Mouse (Mus musculus) neural tube, embryonic 12.5 days (tissue): ENCODE measurements around the gene Gtf2f1. TPM values are rescaled to one million over a fixed set of nuclear protein-coding genes. Genes with fewer than 3 reads are reported as not detected.

Experiments
- ATAC-seq: fragments of 200-750 bp; cut with Nextera tagmentation; 2 replicates; pipeline ENCODE4 v1.8.0; 2017; ENCODE audit warnings: low read depth, mild to moderate bottlenecking, moderate TSS enrichment, moderate library complexity; ENCODE audit not compliant: low FRiP score
- H3K27ac ChIP-seq: fragments of 300-500 bp; sonication (generic); 2 replicates; pipeline ENCODE4 v1.5.1; 2016
- H3K27me3 ChIP-seq: fragments of 300-500 bp; sonication (generic); replicated peaks from 2 replicates; pipeline ENCODE4 v1.6.1; 2016; ENCODE audit warnings: mild to moderate bottlenecking
- H3K36me3 ChIP-seq: fragments of 300-500 bp; sonication (generic); 2 replicates; pipeline ENCODE4 v1.6.1; 2016; ENCODE audit warnings: mild to moderate bottlenecking
- H3K4me1 ChIP-seq: fragments of 300-500 bp; sonication (generic); 2 replicates; pipeline ENCODE4 v1.6.1; 2016
- H3K4me2 ChIP-seq: fragments of 300-500 bp; sonication (generic); replicated peaks from 2 replicates; pipeline ENCODE4 v1.6.1; 2016; ENCODE audit warnings: mild to moderate bottlenecking
- H3K4me3 ChIP-seq: fragments of 300-500 bp; sonication (generic); 2 replicates; pipeline ENCODE4 v1.5.1; 2016
- H3K9ac ChIP-seq: fragments of 300-500 bp; sonication (generic); 2 replicates; pipeline ENCODE4 v1.6.1; 2016; ENCODE audit warnings: mild to moderate bottlenecking
- H3K9me3 ChIP-seq: fragments of 300-500 bp; sonication (generic); 2 replicates; pipeline ENCODE4 v1.6.1; 2016; ENCODE audit warnings: mild to moderate bottlenecking
- WGBS: fragments of 180-500 bp; shearing (Covaris S2); methylation state at CpG from one replicate; pipeline ENCODE4 v1.1.7; 2016; 5-methylcytosine and 5-hydroxymethylcytosine counted together
- polyA plus RNA-seq: library from polyadenylated mRNA; unstranded; fragments of >200 nt; fragmentation: Nextera tagmentation; extraction: Ambion mirVana; gene quantifications from 2 replicates; pipeline ENCODE4 v1.2.1, GENCODE M21; 2016

The Gtf2f1 gene
- polyA plus RNA-seq, 1 experiment from 2014 or later: 76.7 TPM

DNA sequence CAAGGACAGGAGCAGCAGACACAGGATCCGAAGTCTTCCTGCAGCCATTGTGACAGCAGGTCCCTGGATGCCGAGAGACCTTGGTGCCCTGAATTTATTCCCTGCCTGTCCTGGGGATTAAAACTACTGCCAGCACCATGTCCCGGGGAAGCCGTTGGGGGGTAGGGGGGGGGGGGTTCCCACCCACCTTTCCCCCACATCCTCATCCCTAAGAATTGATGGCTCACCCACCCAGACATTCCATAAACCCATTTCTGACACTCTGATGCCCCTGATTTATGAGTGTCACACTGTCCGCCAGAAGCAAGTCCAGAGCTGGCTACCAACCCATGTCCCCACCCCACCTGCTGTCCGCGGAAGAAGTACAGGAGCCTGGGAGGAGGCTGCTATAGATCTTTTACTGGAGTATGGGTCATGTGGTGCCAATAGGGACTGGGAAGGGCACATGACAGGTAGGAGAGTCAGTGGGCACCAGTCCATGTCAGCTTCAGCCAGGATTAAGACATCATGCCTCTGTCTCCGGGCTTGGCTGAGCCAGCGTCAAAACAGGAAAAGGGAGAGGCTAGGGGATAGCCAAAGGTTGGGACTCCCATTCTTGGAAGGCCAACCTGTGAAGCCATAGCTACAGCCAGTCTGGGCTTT lies 11.0 kb downstream of the Gtf2f1 start, which contains the start of gene Pspn:
TSS of gene Pspn (minus strand) at position 51 of the 642 bp plus-strand sequence.
- H3K4me3 ChIP-seq: no peak within 1 kb of the TSS
- H3K27ac ChIP-seq: no peak within 1 kb of the TSS
- H3K9ac ChIP-seq: no peak within 1 kb of the TSS
- no peaks in the 10 kb centered on the region for H3K27me3 ChIP-seq
- WGBS: 86% methylated on average over 9 of the region's 9 CpGs
- peaks cover 10% of the 10 kb centered on the region for H3K4me1 ChIP-seq
- peaks cover 53% of the 10 kb centered on the region for H3K36me3 ChIP-seq
- H3K4me2 ChIP-seq: no peak within 1 kb of the TSS
- no peaks in the 10 kb centered on the region for H3K9me3 ChIP-seq
- no peak for ATAC-seq

DNA sequence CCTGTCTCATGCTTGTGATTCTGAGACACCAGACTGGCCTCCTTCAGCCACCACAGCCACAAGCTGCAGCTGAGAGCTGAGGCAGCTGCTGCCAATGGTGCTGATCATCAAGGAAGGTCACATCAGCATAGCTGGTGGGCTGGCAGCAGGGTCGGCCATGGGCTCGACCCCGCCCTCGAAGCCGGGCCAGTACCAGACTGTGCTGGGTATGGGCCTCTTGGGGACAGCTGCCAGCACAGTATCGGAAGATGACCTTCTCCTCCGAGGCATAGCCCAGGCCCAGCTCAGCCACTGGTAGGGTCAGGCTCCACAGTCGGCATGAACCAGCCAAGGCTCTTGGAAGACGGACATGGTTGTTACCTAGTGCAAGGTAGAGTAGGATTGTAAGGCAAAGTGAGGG lies 11.7 kb downstream of the Gtf2f1 start:
- peaks cover 10% of the 10 kb centered on the region for H3K4me1 ChIP-seq
- WGBS: 94% methylated on average over 9 of the region's 9 CpGs
- H3K4me3 ChIP-seq: no peak overlapping the region
- no peaks in the 10 kb centered on the region for H3K27me3 ChIP-seq
- H3K36me3 ChIP-seq: peaks cover 54% of the 10 kb centered on the region
- H3K9ac ChIP-seq: no peak overlapping the region
- no peak for ATAC-seq
- no peak overlapping the region for H3K27ac ChIP-seq
- H3K9me3 ChIP-seq: no peaks in the 10 kb centered on the region
- no peak overlapping the region for H3K4me2 ChIP-seq

- peaks cover 55% of the 10 kb centered on the region for H3K36me3 ChIP-seq
- no peaks in the 10 kb centered on the region for H3K27me3 ChIP-seq
- under 1% methylated on average over 38 of the region's 38 CpGs for WGBS
- peak within 1 kb of the TSS; percentile 61 for H3K9ac ChIP-seq
- H3K4me3 ChIP-seq: peak within 1 kb of the TSS; percentile 63
- H3K4me2 ChIP-seq: peak within 1 kb of the TSS; percentile 74
- peaks cover 10% of the 10 kb centered on the region for H3K4me1 ChIP-seq
- H3K9me3 ChIP-seq: no peaks in the 10 kb centered on the region
- peak; percentile 99 for ATAC-seq
- 0 out of 2 replicates have a peak within 1 kb of the TSS, but pooled peaks have one; percentile 7 for H3K27ac ChIP-seq
Observed at GRCm38 (mm10) chr17:56997029-56997667, 13.9 kb downstream of the Gtf2f1 start, which contains the start of gene Alkbh7. Gene Alkbh7 (plus strand): TSS chr17:56997339.

DNA sequence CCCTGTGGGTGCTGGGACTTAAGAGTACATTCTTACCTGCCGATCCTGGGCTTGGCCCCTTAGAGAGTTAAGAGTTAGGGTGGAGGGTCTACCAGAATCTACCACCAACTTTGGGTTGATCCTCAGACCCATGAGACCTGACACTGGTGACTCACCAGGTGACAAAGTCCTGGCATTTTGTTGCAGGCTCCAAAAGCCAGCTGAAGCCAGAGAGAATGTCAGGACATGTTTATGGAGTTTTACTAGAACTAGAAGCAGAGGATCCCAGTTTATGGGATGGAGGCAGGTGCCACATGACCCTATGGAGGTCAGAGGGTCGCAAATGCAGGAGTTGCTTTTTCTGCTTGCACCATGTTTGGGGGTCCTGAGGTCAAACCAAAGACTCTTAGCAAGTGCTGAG lies 14.6 kb downstream of the Gtf2f1 start:
- no peak for ATAC-seq
- Histone ChIP-seq H3K36me3 (peaks cover 53% of the 10 kb centered on the region), H3K9ac (no peak overlapping the region), H3K27ac (no peak overlapping the region), H3K27me3 (no peaks in the 10 kb centered on the region), H3K4me3 (no peak overlapping the region), H3K9me3 (no peaks in the 10 kb centered on the region), H3K4me1 (peaks cover 10% of the 10 kb centered on the region), H3K4me2 (peak overlapping the region; percentile 74)
- 74% methylated on average over 2 of the region's 2 CpGs for WGBS

DNA sequence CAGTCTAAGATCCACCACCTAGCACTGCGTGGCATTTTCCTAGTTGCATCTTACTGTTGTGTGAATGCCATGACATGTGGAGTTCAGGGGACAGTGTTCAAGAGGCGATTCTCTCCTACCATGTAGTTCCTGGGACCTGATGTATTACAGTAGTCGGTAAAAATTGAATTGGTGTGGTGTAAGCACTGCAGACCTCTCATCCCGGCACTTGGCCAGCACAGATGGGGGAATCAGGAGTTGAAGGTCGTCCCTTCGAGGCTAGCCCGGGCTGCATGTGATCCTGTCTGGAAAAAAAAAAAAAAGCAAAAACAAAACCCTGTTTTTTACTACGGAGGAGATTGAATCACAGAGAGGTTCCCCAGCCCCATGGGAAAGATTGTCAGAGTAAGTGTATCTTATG lies 16.0 kb downstream of the Gtf2f1 start:
- no peak overlapping the region for H3K4me3 ChIP-seq
- H3K4me2 ChIP-seq: no peak overlapping the region
- no peak for ATAC-seq
- H3K4me1 ChIP-seq: peaks cover 17% of the 10 kb centered on the region
- no peaks in the 10 kb centered on the region for H3K27me3 ChIP-seq
- WGBS: 90% methylated on average over 8 of the region's 8 CpGs
- H3K27ac ChIP-seq: no peak overlapping the region
- H3K9me3 ChIP-seq: no peaks in the 10 kb centered on the region
- no peak overlapping the region for H3K9ac ChIP-seq
- H3K36me3 ChIP-seq: peaks cover 50% of the 10 kb centered on the region

DNA sequence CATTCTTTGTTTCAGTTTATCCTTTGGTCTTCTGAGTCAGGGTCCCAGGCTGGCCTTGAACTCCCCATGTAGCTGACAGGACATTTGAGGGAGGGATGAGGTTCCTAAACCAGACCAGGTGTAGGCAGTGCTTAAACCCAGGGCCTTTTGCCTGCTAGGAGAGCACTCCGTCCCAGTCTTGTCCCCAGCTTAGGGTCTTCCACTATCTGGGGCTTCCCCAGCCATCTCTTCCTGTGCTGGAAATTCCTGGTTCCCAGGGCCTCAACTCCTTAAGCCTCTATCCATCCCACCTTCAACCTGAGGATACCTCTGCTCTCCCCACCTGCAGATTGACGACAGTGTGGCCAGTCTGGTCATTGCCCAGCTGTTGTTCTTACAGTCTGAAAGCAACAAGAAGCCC lies 20.1 kb downstream of the Gtf2f1 start:
- peak overlapping the region; percentile 75 for H3K9ac ChIP-seq
- ATAC-seq: no peak
- peaks cover 7% of the 10 kb centered on the region for H3K4me1 ChIP-seq
- H3K4me2 ChIP-seq: peak overlapping the region; percentile 71
- no peaks in the 10 kb centered on the region for H3K27me3 ChIP-seq
- no peaks in the 10 kb centered on the region for H3K9me3 ChIP-seq
- no peak overlapping the region for H3K27ac ChIP-seq
- H3K4me3 ChIP-seq: peak overlapping the region; percentile 84
- peaks cover 38% of the 10 kb centered on the region for H3K36me3 ChIP-seq
- WGBS: 76% methylated on average over 2 of the region's 2 CpGs

DNA sequence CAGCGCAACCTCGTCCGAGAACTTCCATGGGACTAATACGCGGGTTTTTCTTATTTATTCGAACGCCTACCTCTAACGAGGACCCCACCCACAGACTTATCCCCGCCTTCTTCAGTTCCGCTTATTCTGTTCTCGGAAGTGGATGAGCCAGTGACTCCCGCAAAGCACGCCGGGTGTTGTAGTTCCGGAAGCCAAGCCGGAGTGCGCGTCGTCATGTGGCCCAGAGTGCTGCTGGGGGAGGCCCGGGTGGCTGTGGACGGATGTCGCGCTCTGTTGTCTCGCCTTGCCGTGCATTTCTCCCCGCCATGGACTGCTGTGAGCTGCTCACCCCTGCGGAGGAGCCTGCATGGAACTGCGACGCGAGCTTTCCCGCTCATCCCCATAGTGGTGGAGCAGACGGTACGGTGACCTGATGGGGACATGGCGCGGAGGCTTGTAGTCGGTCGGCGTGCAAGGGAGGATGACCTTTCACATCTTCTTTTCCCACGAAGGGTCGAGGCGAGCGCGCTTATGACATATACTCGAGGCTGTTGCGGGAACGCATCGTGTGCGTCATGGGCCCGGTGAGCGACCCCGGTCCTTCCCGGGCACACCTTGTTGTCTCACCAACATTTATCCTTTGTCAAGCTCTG lies 20.9 kb downstream of the Gtf2f1 start, which contains the start of gene Clpp:
TSS of gene Clpp (plus strand) at position 191 of the 632 bp plus-strand sequence.
- no peak within 1 kb of the TSS for H3K27ac ChIP-seq
- peak within 1 kb of the TSS; percentile 84 for H3K4me3 ChIP-seq
- WGBS: under 1% methylated on average over 52 of the region's 52 CpGs
- peak within 1 kb of the TSS; percentile 71 for H3K4me2 ChIP-seq
- H3K4me1 ChIP-seq: peaks cover 7% of the 10 kb centered on the region
- no peaks in the 10 kb centered on the region for H3K9me3 ChIP-seq
- ATAC-seq: peak; percentile 96
- H3K36me3 ChIP-seq: peaks cover 31% of the 10 kb centered on the region
- peak within 1 kb of the TSS; percentile 75 for H3K9ac ChIP-seq
- no peaks in the 10 kb centered on the region for H3K27me3 ChIP-seq

DNA sequence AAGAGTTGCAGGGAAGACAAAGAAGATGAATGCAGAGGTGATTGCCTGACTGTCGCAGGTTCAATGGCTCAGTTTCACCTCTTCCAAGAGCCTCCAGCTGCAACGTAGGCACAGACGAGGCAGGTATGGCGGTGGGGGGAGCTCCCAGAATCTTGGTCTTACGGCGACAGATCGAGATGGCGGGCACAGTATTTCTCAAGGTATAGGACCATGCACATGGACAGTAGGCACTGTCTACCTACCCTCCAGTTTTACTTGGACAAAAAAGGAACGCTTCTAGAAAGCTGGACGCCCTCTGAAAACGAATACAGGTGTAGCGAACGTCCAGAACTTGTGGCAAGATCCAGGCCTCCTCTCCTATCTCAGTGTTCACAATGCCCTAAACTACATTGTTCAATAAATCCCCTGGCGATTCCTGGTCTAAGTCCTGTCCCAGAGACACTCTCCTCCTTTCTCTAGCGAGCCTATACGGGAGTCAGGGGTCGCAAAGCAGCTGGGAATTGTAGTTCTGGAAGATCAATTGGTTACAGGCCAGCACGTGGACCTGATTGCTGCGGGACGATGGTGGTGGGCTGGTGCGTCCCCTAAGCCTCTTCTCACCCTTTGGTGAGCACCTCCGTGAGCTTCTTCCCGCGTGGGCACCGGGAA lies 21.5 kb downstream of the Gtf2f1 start:
- Histone ChIP-seq H3K36me3 (peaks cover 25% of the 10 kb centered on the region), H3K4me3 (peak overlapping the region; percentile 84), H3K9me3 (no peaks in the 10 kb centered on the region), H3K27me3 (no peaks in the 10 kb centered on the region), H3K9ac (peak overlapping the region; percentile 54), H3K4me1 (peaks cover 7% of the 10 kb centered on the region), H3K4me2 (peak overlapping the region; percentile 71), H3K27ac (no peak overlapping the region)
- peak; percentile 95 for ATAC-seq
- 4% methylated on average over 25 of the region's 25 CpGs for WGBS

DNA sequence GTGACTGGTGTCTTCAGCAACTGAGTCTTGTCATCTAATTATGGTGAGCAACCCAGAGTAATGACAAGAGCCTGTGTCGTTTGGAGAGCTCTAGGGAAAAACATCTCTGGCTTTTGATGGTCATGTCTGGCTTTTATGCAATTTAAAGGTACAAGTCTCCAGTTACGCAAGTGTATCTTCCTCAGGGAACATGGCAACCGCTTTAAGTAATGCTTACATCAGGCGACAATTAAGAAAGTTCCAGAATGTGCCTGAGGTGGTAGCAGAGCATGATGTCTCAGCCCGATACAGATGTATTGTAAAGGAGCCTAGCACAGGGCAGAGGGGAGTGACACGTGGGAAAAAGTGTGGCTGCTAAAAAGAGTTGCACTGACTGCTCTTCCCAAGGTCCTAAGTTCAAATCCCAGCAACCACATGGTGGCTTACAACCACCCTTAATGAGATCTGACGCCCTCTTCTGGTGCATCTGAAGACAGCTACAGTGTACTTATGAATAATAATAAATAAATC lies 22.1 kb downstream of the Gtf2f1 start:
- H3K4me2 ChIP-seq: peak overlapping the region; percentile 71
- H3K36me3 ChIP-seq: peaks cover 19% of the 10 kb centered on the region
- H3K9ac ChIP-seq: peak overlapping the region; percentile 54; the same call in 1 of the 2 replicates
- H3K4me1 ChIP-seq: peaks cover 7% of the 10 kb centered on the region
- no peak for ATAC-seq
- no peaks in the 10 kb centered on the region for H3K27me3 ChIP-seq
- no peak overlapping the region for H3K4me3 ChIP-seq
- 77% methylated on average over 7 of the region's 7 CpGs for WGBS
- H3K27ac ChIP-seq: no peak overlapping the region
- no peaks in the 10 kb centered on the region for H3K9me3 ChIP-seq

DNA sequence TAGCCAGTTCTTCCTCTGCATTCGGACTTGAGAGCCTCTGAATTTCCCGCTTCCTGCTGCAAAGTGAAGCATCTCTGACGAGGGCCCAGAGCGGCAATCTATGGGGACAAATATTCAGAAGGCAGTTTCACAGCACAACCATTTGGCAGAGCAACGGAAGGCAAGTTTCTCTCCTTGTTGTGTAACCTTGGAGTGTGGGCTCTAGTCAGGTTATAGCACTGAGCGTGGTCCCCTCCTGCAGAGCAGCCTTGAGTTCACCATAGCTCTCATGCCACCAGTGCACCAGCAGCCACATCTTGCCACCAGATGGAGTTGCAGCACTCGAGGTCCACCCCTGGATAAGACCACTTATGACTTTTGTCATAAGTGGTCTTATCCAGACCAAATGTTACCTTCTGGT lies 22.6 kb downstream of the Gtf2f1 start:
- Histone ChIP-seq H3K36me3 (peaks cover 14% of the 10 kb centered on the region), H3K27ac (no peak overlapping the region), H3K4me3 (no peak overlapping the region), H3K9me3 (no peaks in the 10 kb centered on the region), H3K9ac (no peak overlapping the region), H3K4me2 (no peak overlapping the region), H3K27me3 (no peaks in the 10 kb centered on the region), H3K4me1 (peaks cover 7% of the 10 kb centered on the region)
- ATAC-seq: no peak
- WGBS: 87% methylated on average over 7 of the region's 7 CpGs

- H3K27me3 ChIP-seq: no peaks in the 10 kb centered on the region
- no peak for ATAC-seq
- no peak overlapping the region for H3K4me2 ChIP-seq
- peaks cover 6% of the 10 kb centered on the region for H3K4me1 ChIP-seq
- 85% methylated on average over 3 of the region's 3 CpGs for WGBS
- no peaks in the 10 kb centered on the region for H3K36me3 ChIP-seq
- no peak overlapping the region for H3K9ac ChIP-seq
- H3K4me3 ChIP-seq: no peak overlapping the region
- H3K27ac ChIP-seq: no peak overlapping the region
- no peaks in the 10 kb centered on the region for H3K9me3 ChIP-seq
Observed at GRCm38 (mm10) chr17:56986105-56986805, 24.8 kb downstream of the Gtf2f1 start.
